Mouse (Mus musculus): ENCODE results near the gene Gmnc.

DNA sequence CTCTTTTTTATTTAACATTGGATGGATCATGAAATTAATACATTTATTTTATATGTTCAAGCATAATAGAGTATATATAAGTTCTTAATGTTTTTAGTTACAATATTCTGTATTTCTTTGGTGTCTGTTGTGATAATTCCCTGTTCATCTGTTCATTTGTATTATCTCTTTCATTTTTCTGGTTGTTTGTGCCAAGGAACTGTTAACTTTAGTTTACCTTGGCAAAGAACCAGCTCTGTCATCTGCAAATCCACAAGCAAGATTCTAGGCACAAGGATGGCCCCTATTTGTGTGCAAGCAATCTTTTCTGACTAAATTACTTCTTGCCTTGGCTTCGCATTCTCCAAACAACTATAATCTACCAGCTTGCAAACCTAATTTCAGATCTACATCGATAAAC, 31.3 kb upstream of the Gmnc start:
- no peak for TF ChIP-seq CTCF (IDR thresholded peaks at IDR 0.05; ENCODE audit: insufficient read depth, low read depth, low read length)
- TF ChIP-seq POLR2A (IDR thresholded peaks at IDR 0.05; ENCODE audit: insufficient read depth, low read depth, low read length): no peak

All from olfactory bulb, adult 2 months (tissue).